Mouse (Mus musculus): Measurements from ENCODE around the gene Pex1. TPM values are rescaled to one million over a fixed set of nuclear protein-coding genes. Genes with fewer than 3 reads are reported as not detected.

The Pex1 gene
- total and polyA plus RNA-seq, 2 experiments from 2014 or later = 7.9 to 8.4 TPM

GRCm38 (mm10) chr5:3574825-3575224 lies 21.0 kb upstream of the Pex1 start:
- Histone ChIP-seq H3K4me3 (ENCODE audit: low read depth, low read length) (no peak overlapping the region), H3K9me3 (replicated peaks; ENCODE audit: control insufficient read depth, low read length) (peaks cover 8% of the 10 kb centered on the region; the same call in 1 of the 2 replicates), H3K9ac (replicated peaks; ENCODE audit: low read depth, low read length) (no peak overlapping the region), H3K4me2 (ENCODE audit: low read depth, low read length) (no peak overlapping the region), H3K27ac (ENCODE audit: low read depth) (no peak overlapping the region), H3K4me1 (ENCODE audit: control insufficient read depth, insufficient read depth) (no peaks in the 10 kb centered on the region), H3K36me3 (replicated peaks; ENCODE audit: control insufficient read depth, insufficient read depth, low read length) (peaks cover 96% of the 10 kb centered on the region), H3K27me3 (ENCODE audit: control insufficient read depth, insufficient read depth, low read length) (no peaks in the 10 kb centered on the region)
- ATAC-seq (ENCODE audit: insufficient read depth, low read depth) (no peak), DNase-seq (ENCODE audit: low spot score) (no peak)
- WGBS = 98% methylated on average over 2 of the region's 2 CpGs
- TF ChIP-seq CTCF (IDR thresholded peaks at IDR 0.05; ENCODE audit: low read depth) (no peak), EP300 (IDR thresholded peaks at IDR 0.05; ENCODE audit: low read depth) (no peak)

- Histone ChIP-seq H3K4me3 (ENCODE audit: low read depth, low read length) (no peak overlapping the region), H3K36me3 (replicated peaks; ENCODE audit: control insufficient read depth, insufficient read depth, low read length) (peaks cover 93% of the 10 kb centered on the region), H3K27ac (ENCODE audit: low read depth) (no peak overlapping the region), H3K9me3 (replicated peaks; ENCODE audit: control insufficient read depth, low read length) (peaks cover 8% of the 10 kb centered on the region; the same call in 1 of the 2 replicates), H3K4me2 (ENCODE audit: low read depth, low read length) (no peak overlapping the region), H3K4me1 (ENCODE audit: control insufficient read depth, insufficient read depth) (no peaks in the 10 kb centered on the region), H3K9ac (replicated peaks; ENCODE audit: low read depth, low read length) (no peak overlapping the region), H3K27me3 (ENCODE audit: control insufficient read depth, insufficient read depth, low read length) (no peaks in the 10 kb centered on the region)
- WGBS = 92% methylated on average over 2 of the region's 2 CpGs
- TF ChIP-seq EP300 (IDR thresholded peaks at IDR 0.05; ENCODE audit: low read depth) (no peak), CTCF (IDR thresholded peaks at IDR 0.05; ENCODE audit: low read depth) (no peak)
- no peak for ATAC-seq (ENCODE audit: insufficient read depth, low read depth)
- no peak for DNase-seq (ENCODE audit: low spot score)
Observed at GRCm38 (mm10) chr5:3577939-3578338, 17.9 kb upstream of the Pex1 start.

- Histone ChIP-seq H3K4me3 (ENCODE audit: low read depth, low read length) (no peak overlapping the region), H3K27me3 (ENCODE audit: control insufficient read depth, insufficient read depth, low read length) (no peaks in the 10 kb centered on the region), H3K36me3 (replicated peaks; ENCODE audit: control insufficient read depth, insufficient read depth, low read length) (peaks cover 92% of the 10 kb centered on the region), H3K4me2 (ENCODE audit: low read depth, low read length) (no peak overlapping the region), H3K9me3 (replicated peaks; ENCODE audit: control insufficient read depth, low read length) (peaks cover 8% of the 10 kb centered on the region; the same call in 1 of the 2 replicates), H3K4me1 (ENCODE audit: control insufficient read depth, insufficient read depth) (no peaks in the 10 kb centered on the region), H3K27ac (ENCODE audit: low read depth) (no peak overlapping the region), H3K9ac (replicated peaks; ENCODE audit: low read depth, low read length) (no peak overlapping the region)
- WGBS = 91% methylated on average over 7 of the region's 7 CpGs
- DNase-seq (ENCODE audit: low spot score) (no peak), ATAC-seq (ENCODE audit: insufficient read depth, low read depth) (no peak)
- TF ChIP-seq EP300 (IDR thresholded peaks at IDR 0.05; ENCODE audit: low read depth) (no peak), CTCF (IDR thresholded peaks at IDR 0.05; ENCODE audit: low read depth) (no peak)
Observed at GRCm38 (mm10) chr5:3579066-3579465, 16.8 kb upstream of the Pex1 start.

GRCm38 (mm10) chr5:3596399-3596766 lies 517 bp downstream of the Pex1 start, which contains the start of gene Rbm48:
Rbm48 (minus strand) TSS chr5:3596585.
- ATAC-seq (ENCODE audit: insufficient read depth, low read depth) = peak; percentile 84

GRCm38 (mm10) chr5:3597171-3597570 lies 1.3 kb downstream of the Pex1 start:
- no peak for ATAC-seq (ENCODE audit: insufficient read depth, low read depth)
- Histone ChIP-seq H3K27ac (ENCODE audit: low read depth) (no peak overlapping the region), H3K36me3 (replicated peaks; ENCODE audit: control insufficient read depth, insufficient read depth, low read length) (peaks cover 1% of the 10 kb centered on the region; the same call in 1 of the 2 replicates), H3K9ac (replicated peaks; ENCODE audit: low read depth, low read length) (peak overlapping the region; percentile 64; the same call in 1 of the 2 replicates), H3K4me2 (ENCODE audit: low read depth, low read length) (peak overlapping the region; percentile 74), H3K4me3 (ENCODE audit: low read depth, low read length) (peak overlapping the region; percentile 83; the same call in 1 of the 2 replicates), H3K9me3 (replicated peaks; ENCODE audit: control insufficient read depth, low read length) (no peaks in the 10 kb centered on the region), H3K4me1 (ENCODE audit: control insufficient read depth, insufficient read depth) (peaks cover 11% of the 10 kb centered on the region), H3K27me3 (ENCODE audit: control insufficient read depth, insufficient read depth, low read length) (no peaks in the 10 kb centered on the region)
- no peak for TF ChIP-seq CTCF (IDR thresholded peaks at IDR 0.05; ENCODE audit: low read depth)
- TF ChIP-seq EP300 (IDR thresholded peaks at IDR 0.05; ENCODE audit: low read depth) = no peak
- DNase-seq (ENCODE audit: low spot score) = no peak

More at GRCm38 (mm10) chr5:3596399-3596766, 517 bp downstream of the Pex1 start, which contains the start of gene Rbm48:
- H3K36me3 ChIP-seq (replicated peaks; ENCODE audit: control insufficient read depth, insufficient read depth, low read length) = peaks cover 7% of the 10 kb centered on the region
- peak within 1 kb of the TSS; percentile 64 for H3K9ac ChIP-seq (replicated peaks; ENCODE audit: low read depth, low read length)
- TF ChIP-seq CTCF (IDR thresholded peaks at IDR 0.05; ENCODE audit: low read depth) (peak; percentile 67), EP300 (IDR thresholded peaks at IDR 0.05; ENCODE audit: low read depth) (no peak)
- peak; percentile 71 for DNase-seq (ENCODE audit: low spot score)
- H3K4me2 ChIP-seq (ENCODE audit: low read depth, low read length) = peak within 1 kb of the TSS; percentile 74
- H3K27ac ChIP-seq (ENCODE audit: low read depth) = peak within 1 kb of the TSS; percentile 78
- H3K27me3 ChIP-seq (ENCODE audit: control insufficient read depth, insufficient read depth, low read length) = no peaks in the 10 kb centered on the region
- H3K4me1 ChIP-seq (ENCODE audit: control insufficient read depth, insufficient read depth) = peaks cover 11% of the 10 kb centered on the region
- under 1% methylated on average over 31 of the region's 31 CpGs for WGBS
- peak within 1 kb of the TSS; percentile 83 for H3K4me3 ChIP-seq (ENCODE audit: low read depth, low read length)
- H3K9me3 ChIP-seq (replicated peaks; ENCODE audit: control insufficient read depth, low read length) = no peaks in the 10 kb centered on the region

- Histone ChIP-seq H3K4me3 (ENCODE audit: low read depth, low read length) (no peak overlapping the region), H3K4me1 (ENCODE audit: control insufficient read depth, insufficient read depth) (peaks cover 11% of the 10 kb centered on the region), H3K4me2 (ENCODE audit: low read depth, low read length) (no peak overlapping the region), H3K27ac (ENCODE audit: low read depth) (no peak overlapping the region), H3K27me3 (ENCODE audit: control insufficient read depth, insufficient read depth, low read length) (no peaks in the 10 kb centered on the region), H3K9me3 (replicated peaks; ENCODE audit: control insufficient read depth, low read length) (no peaks in the 10 kb centered on the region), H3K9ac (replicated peaks; ENCODE audit: low read depth, low read length) (no peak overlapping the region), H3K36me3 (replicated peaks; ENCODE audit: control insufficient read depth, insufficient read depth, low read length) (no peaks in the 10 kb centered on the region)
- DNase-seq (ENCODE audit: low spot score) (no peak), ATAC-seq (ENCODE audit: insufficient read depth, low read depth) (no peak)
- TF ChIP-seq CTCF (IDR thresholded peaks at IDR 0.05; ENCODE audit: low read depth) (no peak), EP300 (IDR thresholded peaks at IDR 0.05; ENCODE audit: low read depth) (no peak)
- 84% methylated on average over 5 of the region's 5 CpGs for WGBS
Observed at GRCm38 (mm10) chr5:3598766-3599165, 2.9 kb downstream of the Pex1 start.
